Mouse (Mus musculus): Measurements from ENCODE around the gene Rtbdn. TPM values are rescaled to one million over a fixed set of nuclear protein-coding genes. Genes with fewer than 3 reads are reported as not detected.

Rtbdn gene
- 0.16 TPM in 1 of 2 replicates, not detected in the other for polyA plus RNA-seq (2014; fragmentation: Nextera tagmentation; extraction: Ambion mirVana)

DNA sequence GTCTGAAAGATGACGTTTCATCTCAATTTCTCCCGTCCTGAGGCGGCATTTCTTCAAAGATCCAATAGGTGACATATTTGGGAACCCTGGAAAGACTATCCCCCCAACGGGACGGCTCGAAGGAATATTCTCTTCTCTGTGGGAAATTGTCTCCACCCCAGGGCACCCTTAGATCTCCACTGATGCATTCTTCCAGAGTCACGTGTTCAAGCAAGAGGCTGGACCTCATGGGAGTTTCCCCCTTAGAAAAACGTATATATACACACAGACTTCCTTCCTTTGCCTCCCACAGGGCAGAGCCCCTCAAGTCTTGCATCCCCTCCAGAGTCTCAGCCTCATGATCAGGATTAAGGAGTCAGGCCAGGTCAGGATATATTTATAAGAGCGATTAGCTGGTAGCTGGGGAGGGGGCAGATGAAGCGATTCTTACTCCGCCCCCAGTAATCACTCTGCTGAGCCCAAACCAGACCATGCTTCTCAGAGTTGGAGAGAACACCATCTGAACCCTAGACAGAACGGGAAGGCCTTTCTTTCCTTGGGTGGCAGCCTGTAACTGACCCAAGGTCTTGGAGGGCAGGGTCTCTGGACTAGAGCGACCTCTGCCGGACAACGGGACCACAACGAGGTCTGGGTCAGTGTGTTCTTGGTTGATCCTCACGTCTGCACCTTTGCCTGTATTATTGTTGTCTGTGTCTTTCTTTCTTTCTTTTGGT lies at the start of gene Rtbdn:
Gene Rtbdn, plus strand, starts transcription at position 464 of the 713 bp plus-strand sequence.
- 13% methylated on average over 17 of the region's 17 CpGs for WGBS
- no peak for DNase-seq (ENCODE audit: low spot score)
- ATAC-seq (ENCODE audit: insufficient number of reproducible peaks, low FRiP score, low TSS enrichment, low read depth): no peak
- Histone ChIP-seq H3K36me3 (ENCODE audit: control insufficient read depth, insufficient read depth, low read length) (no peaks in the 10 kb centered on the region), H3K9ac (ENCODE audit: low read length) (no peak within 1 kb of the TSS), H3K9me3 (ENCODE audit: control insufficient read depth, low read length) (no peaks in the 10 kb centered on the region), H3K4me2 (ENCODE audit: low read depth, severe bottlenecking) (peak within 1 kb of the TSS; percentile 72), H3K27me3 (ENCODE audit: control insufficient read depth, insufficient read depth, low read length) (peaks cover 49% of the 10 kb centered on the region), H3K4me1 (ENCODE audit: control insufficient read depth, insufficient read depth, low read length) (peaks cover 9% of the 10 kb centered on the region), H3K4me3 (ENCODE audit: low read depth, low read length) (peak within 1 kb of the TSS; percentile 37), H3K27ac (replicated peaks; ENCODE audit: low read depth, low read length) (no peak within 1 kb of the TSS)

- Histone ChIP-seq H3K27ac (replicated peaks; ENCODE audit: low read depth, low read length) (no peak overlapping the region), H3K4me2 (ENCODE audit: low read depth, severe bottlenecking) (0 out of 2 replicates have a peak overlapping the region, but pooled peaks have one; percentile 12), H3K27me3 (ENCODE audit: control insufficient read depth, insufficient read depth, low read length) (peaks cover 3% of the 10 kb centered on the region; the same call in 1 of the 2 replicates), H3K9me3 (ENCODE audit: control insufficient read depth, low read length) (no peaks in the 10 kb centered on the region), H3K4me3 (ENCODE audit: low read depth, low read length) (no peak overlapping the region), H3K9ac (ENCODE audit: low read length) (no peak overlapping the region), H3K36me3 (ENCODE audit: control insufficient read depth, insufficient read depth, low read length) (no peaks in the 10 kb centered on the region), H3K4me1 (ENCODE audit: control insufficient read depth, insufficient read depth, low read length) (peaks cover 8% of the 10 kb centered on the region; the same call in 1 of the 2 replicates)
- no peak for ATAC-seq (ENCODE audit: insufficient number of reproducible peaks, low FRiP score, low TSS enrichment, low read depth)
- DNase-seq (ENCODE audit: low spot score): no peak
- 72% methylated on average over 4 of the region's 4 CpGs for WGBS
Measured at GRCm38 (mm10) chr8:84901071-84901470, 45.7 kb upstream of the Rtbdn start.

DNA sequence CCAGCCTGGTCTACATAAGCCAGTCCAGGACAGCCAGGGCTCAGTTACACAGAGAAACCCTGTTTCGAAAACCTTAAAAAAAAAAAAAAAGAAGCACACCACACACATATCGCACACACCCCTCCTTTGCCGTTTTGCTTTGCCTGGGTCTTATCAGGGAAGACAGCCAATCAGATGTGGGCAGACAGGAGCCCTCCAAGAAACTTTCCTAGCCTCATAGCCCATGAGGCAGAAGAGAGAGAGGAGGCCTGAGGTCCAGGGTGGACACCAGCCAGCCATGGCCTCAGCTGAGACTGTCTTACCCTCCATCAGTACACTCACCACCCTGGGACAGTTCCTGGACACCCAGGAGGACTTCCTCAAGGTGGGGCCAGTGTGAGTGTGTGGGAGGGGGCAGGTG lies 45.0 kb upstream of the Rtbdn start, which contains the start of gene Klf1:
Gene Klf1, plus strand, starts transcription at position 177 of the 400 bp plus-strand sequence.
- DNase-seq (ENCODE audit: low spot score): no peak
- ATAC-seq (ENCODE audit: insufficient number of reproducible peaks, low FRiP score, low TSS enrichment, low read depth): no peak
- Histone ChIP-seq H3K4me2 (ENCODE audit: low read depth, severe bottlenecking) (peak within 1 kb of the TSS; percentile 97), H3K4me3 (ENCODE audit: low read depth, low read length) (peak within 1 kb of the TSS; percentile 64), H3K4me1 (ENCODE audit: control insufficient read depth, insufficient read depth, low read length) (peaks cover 8% of the 10 kb centered on the region; the same call in 1 of the 2 replicates), H3K9ac (ENCODE audit: low read length) (peak within 1 kb of the TSS; percentile 78), H3K36me3 (ENCODE audit: control insufficient read depth, insufficient read depth, low read length) (no peaks in the 10 kb centered on the region), H3K27me3 (ENCODE audit: control insufficient read depth, insufficient read depth, low read length) (peaks cover 3% of the 10 kb centered on the region; the same call in 1 of the 2 replicates), H3K9me3 (ENCODE audit: control insufficient read depth, low read length) (no peaks in the 10 kb centered on the region), H3K27ac (replicated peaks; ENCODE audit: low read depth, low read length) (0 out of 2 replicates have a peak within 1 kb of the TSS, but pooled peaks have one; percentile 21)
- WGBS: 79% methylated on average over 3 of the region's 3 CpGs

- peaks cover 8% of the 10 kb centered on the region; the same call in 1 of the 2 replicates for H3K4me1 ChIP-seq (ENCODE audit: control insufficient read depth, insufficient read depth, low read length)
- 0 out of 2 replicates have a peak overlapping the region, but pooled peaks have one; percentile 21 for H3K27ac ChIP-seq (replicated peaks; ENCODE audit: low read depth, low read length)
- peak overlapping the region; percentile 78 for H3K9ac ChIP-seq (ENCODE audit: low read length)
- H3K4me3 ChIP-seq (ENCODE audit: low read depth, low read length): peak overlapping the region; percentile 64
- peak overlapping the region; percentile 97 for H3K4me2 ChIP-seq (ENCODE audit: low read depth, severe bottlenecking)
- no peaks in the 10 kb centered on the region for H3K9me3 ChIP-seq (ENCODE audit: control insufficient read depth, low read length)
- no peak for ATAC-seq (ENCODE audit: insufficient number of reproducible peaks, low FRiP score, low TSS enrichment, low read depth)
- peaks cover 3% of the 10 kb centered on the region; the same call in 1 of the 2 replicates for H3K27me3 ChIP-seq (ENCODE audit: control insufficient read depth, insufficient read depth, low read length)
- WGBS: 4% methylated on average over 24 of the region's 24 CpGs
- H3K36me3 ChIP-seq (ENCODE audit: control insufficient read depth, insufficient read depth, low read length): no peaks in the 10 kb centered on the region
- peak; percentile 58 for DNase-seq (ENCODE audit: low spot score)
Measured at GRCm38 (mm10) chr8:84902367-84902919, 44.3 kb upstream of the Rtbdn start.

GRCm38 (mm10) chr8:84902920-84903661 lies 43.7 kb upstream of the Rtbdn start:
- under 1% methylated on average over 67 of the region's 68 CpGs for WGBS
- H3K27ac ChIP-seq (replicated peaks; ENCODE audit: low read depth, low read length): peak overlapping the region; percentile 21; the same call in 1 of the 2 replicates
- peak overlapping the region; percentile 64 for H3K4me3 ChIP-seq (ENCODE audit: low read depth, low read length)
- no peaks in the 10 kb centered on the region for H3K36me3 ChIP-seq (ENCODE audit: control insufficient read depth, insufficient read depth, low read length)
- DNase-seq (ENCODE audit: low spot score): peak; percentile 95
- H3K27me3 ChIP-seq (ENCODE audit: control insufficient read depth, insufficient read depth, low read length): peaks cover 3% of the 10 kb centered on the region; the same call in 1 of the 2 replicates
- H3K4me1 ChIP-seq (ENCODE audit: control insufficient read depth, insufficient read depth, low read length): peaks cover 8% of the 10 kb centered on the region; the same call in 1 of the 2 replicates
- H3K4me2 ChIP-seq (ENCODE audit: low read depth, severe bottlenecking): peak overlapping the region; percentile 97
- no peaks in the 10 kb centered on the region for H3K9me3 ChIP-seq (ENCODE audit: control insufficient read depth, low read length)
- H3K9ac ChIP-seq (ENCODE audit: low read length): peak overlapping the region; percentile 78
- peak; percentile 85 for ATAC-seq (ENCODE audit: insufficient number of reproducible peaks, low FRiP score, low TSS enrichment, low read depth)

- 90% methylated on average over 7 of the region's 7 CpGs for WGBS
- DNase-seq (ENCODE audit: low spot score) (no peak), ATAC-seq (ENCODE audit: insufficient number of reproducible peaks, low FRiP score, low TSS enrichment, low read depth) (no peak)
- Histone ChIP-seq H3K27me3 (ENCODE audit: control insufficient read depth, insufficient read depth, low read length) (peaks cover 5% of the 10 kb centered on the region), H3K27ac (replicated peaks; ENCODE audit: low read depth, low read length) (no peak overlapping the region), H3K4me1 (ENCODE audit: control insufficient read depth, insufficient read depth, low read length) (peaks cover 16% of the 10 kb centered on the region), H3K36me3 (ENCODE audit: control insufficient read depth, insufficient read depth, low read length) (no peaks in the 10 kb centered on the region), H3K4me3 (ENCODE audit: low read depth, low read length) (no peak overlapping the region), H3K9me3 (ENCODE audit: control insufficient read depth, low read length) (no peaks in the 10 kb centered on the region), H3K4me2 (ENCODE audit: low read depth, severe bottlenecking) (no peak overlapping the region), H3K9ac (ENCODE audit: low read length) (no peak overlapping the region)
Measured at GRCm38 (mm10) chr8:84904351-84904750, 42.4 kb upstream of the Rtbdn start.

DNA sequence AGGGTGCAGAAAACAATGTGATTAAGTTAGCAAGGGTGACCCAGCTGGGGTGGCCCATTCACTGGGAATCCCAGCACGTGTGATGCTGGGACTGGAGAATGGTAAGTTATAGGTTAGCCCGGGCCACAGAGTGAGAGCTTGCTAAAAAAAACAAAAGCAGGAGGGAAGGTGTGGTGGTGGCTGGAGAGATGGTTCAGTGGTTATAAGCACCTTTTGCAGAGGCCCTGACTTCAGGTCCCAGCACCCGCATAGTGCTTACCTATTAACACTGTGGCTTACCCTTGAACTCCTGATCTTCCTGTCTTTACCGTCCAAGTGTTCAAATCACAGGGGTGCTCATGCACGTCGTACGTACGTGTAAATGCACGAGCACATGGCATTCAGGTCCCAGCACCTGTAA lies 39.8 kb upstream of the Rtbdn start:
- no peak for DNase-seq (ENCODE audit: low spot score)
- 92% methylated on average over 9 of the region's 9 CpGs for WGBS
- Histone ChIP-seq H3K4me1 (ENCODE audit: control insufficient read depth, insufficient read depth, low read length) (peaks cover 18% of the 10 kb centered on the region), H3K27ac (replicated peaks; ENCODE audit: low read depth, low read length) (no peak overlapping the region), H3K9me3 (ENCODE audit: control insufficient read depth, low read length) (no peaks in the 10 kb centered on the region), H3K27me3 (ENCODE audit: control insufficient read depth, insufficient read depth, low read length) (peaks cover 19% of the 10 kb centered on the region), H3K4me2 (ENCODE audit: low read depth, severe bottlenecking) (no peak overlapping the region), H3K4me3 (ENCODE audit: low read depth, low read length) (no peak overlapping the region), H3K9ac (ENCODE audit: low read length) (no peak overlapping the region), H3K36me3 (ENCODE audit: control insufficient read depth, insufficient read depth, low read length) (no peaks in the 10 kb centered on the region)
- ATAC-seq (ENCODE audit: insufficient number of reproducible peaks, low FRiP score, low TSS enrichment, low read depth): no peak

DNA sequence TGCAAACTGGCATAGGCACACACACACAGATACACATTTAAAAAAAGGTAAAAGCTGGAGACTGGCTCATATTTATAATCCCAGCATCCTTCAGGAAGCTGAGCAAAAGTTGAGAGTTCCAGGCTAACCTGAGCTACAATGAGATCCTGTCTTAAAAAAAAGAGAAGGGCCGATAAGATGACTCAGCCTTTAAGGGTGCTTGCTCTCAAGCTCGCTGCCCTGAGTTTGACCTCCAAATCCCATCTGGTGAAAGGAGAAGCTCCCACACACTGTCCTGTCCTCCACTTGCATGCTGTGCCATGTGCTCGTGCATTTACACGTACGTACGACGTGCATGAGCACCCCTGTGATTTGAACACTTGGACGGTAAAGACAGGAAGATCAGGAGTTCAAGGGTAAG lies 39.3 kb upstream of the Rtbdn start:
- no peak overlapping the region for H3K4me3 ChIP-seq (ENCODE audit: low read depth, low read length)
- DNase-seq (ENCODE audit: low spot score) (no peak), ATAC-seq (ENCODE audit: insufficient number of reproducible peaks, low FRiP score, low TSS enrichment, low read depth) (no peak)
- H3K9me3 ChIP-seq (ENCODE audit: control insufficient read depth, low read length): no peaks in the 10 kb centered on the region
- peaks cover 24% of the 10 kb centered on the region for H3K27me3 ChIP-seq (ENCODE audit: control insufficient read depth, insufficient read depth, low read length)
- no peak overlapping the region for H3K27ac ChIP-seq (replicated peaks; ENCODE audit: low read depth, low read length)
- peaks cover 15% of the 10 kb centered on the region for H3K4me1 ChIP-seq (ENCODE audit: control insufficient read depth, insufficient read depth, low read length)
- no peak overlapping the region for H3K4me2 ChIP-seq (ENCODE audit: low read depth, severe bottlenecking)
- no peaks in the 10 kb centered on the region for H3K36me3 ChIP-seq (ENCODE audit: control insufficient read depth, insufficient read depth, low read length)
- WGBS: 81% methylated on average over 8 of the region's 8 CpGs
- H3K9ac ChIP-seq (ENCODE audit: low read length): no peak overlapping the region
